Mouse (Mus musculus): ENCODE data around the gene Anapc5. TPM values are rescaled to one million over a fixed set of nuclear protein-coding genes. Genes with fewer than 3 reads are reported as not detected.

The Anapc5 gene
- 247 and 256 TPM in 2 replicates for polyA plus RNA-seq (2012)

DNA sequence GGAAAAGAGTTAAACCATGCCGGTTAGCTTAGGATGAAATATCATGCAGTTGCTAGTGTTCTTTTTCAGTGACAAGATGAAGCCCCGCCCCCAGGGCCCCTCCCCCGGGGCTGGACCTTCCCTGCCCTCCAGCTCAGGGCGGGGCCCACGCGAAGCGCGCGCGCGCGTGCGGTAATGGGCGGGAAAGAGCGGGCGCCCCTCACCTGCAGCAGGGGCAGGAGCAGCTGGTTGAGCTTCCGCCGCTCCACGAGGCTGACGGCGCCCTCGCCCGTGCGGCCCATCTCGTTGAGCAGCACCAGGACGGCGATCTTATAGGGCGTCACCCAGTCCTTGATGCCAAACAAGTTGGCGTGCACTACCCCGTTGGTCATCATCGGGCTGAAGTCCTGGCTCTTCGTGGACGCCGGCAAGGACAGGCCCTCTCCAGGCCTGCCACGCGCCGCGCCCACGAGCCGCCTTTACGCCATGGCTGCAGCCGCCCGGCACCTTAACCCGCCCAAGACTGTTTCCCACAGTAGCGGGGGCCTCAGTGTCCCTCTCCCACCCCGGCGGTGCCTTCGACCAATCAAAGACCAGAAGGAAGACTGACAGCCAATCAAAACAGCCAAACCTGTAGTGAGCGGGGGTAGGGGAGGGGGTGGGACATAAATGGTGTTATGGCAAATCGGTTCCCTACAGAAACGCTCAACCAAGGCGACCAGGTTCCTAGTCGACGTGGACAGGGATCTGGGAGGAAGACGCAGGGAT lies at the start of gene Anapc5:
TSS of gene Anapc5 (minus strand) at position 563 of the 747 bp plus-strand sequence.

GRCm38 (mm10) chr5:122849521-122850318 lies 28.6 kb upstream of the Anapc5 start, which contains the start of gene Rnf34:
Rnf34 (plus strand) TSS chr5:122850048.

DNA sequence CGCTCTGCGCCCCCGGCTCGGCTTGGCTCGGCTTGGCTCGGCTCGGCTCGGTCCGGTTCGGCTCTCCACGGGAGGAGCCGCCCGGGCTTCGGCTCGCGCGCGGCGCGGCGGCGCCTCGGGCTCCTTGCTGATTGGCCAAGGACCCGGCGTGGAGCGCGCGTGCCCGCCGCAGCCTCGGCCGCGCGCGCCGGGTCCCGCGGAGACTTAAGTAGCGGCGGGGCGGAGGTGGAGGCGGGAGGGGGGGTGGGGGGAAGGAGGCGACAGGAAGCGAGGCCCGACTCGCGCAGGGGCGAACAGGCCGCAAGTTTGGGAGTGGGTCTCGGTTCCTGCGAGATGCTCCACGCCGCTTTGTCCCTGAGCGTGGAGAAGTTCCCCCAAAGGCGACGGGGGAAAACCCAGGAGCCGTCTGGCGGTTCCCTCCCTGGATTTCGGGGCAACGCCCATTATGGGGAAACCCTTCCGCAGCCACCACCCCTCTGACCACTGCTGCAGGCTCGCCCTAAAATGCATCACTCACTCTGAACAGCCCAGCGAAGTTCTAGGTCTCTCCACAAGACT lies 41.8 kb downstream of the Anapc5 start, which contains the start of gene Camkk2:
TSS of gene Camkk2 (minus strand) at position 133 of the 558 bp plus-strand sequence.

Other genes starting within 250 kb of the Anapc5 start
- gene Ift81, start 206.8 kb downstream of the Anapc5 start, polyA plus RNA-seq (2012) = 0.84 and 1.2 TPM in 2 replicates
- gene P2rx7, start 177.4 kb downstream of the Anapc5 start, polyA plus RNA-seq (2012) = 0.94 and 4.6 TPM in 2 replicates
- gene P2rx4, start 113.8 kb downstream of the Anapc5 start, polyA plus RNA-seq (2012) = 6.0 and 7.7 TPM in 2 replicates
- gene Camkk2, start 41.9 kb downstream of the Anapc5 start, polyA plus RNA-seq (2012) = 41.9 and 52.5 TPM in 2 replicates
- 4.2 and 4.9 TPM in 2 replicates for gene Rnf34, start 28.7 kb upstream of the Anapc5 start, polyA plus RNA-seq (2012)
- gene Kdm2b, start 168.5 kb upstream of the Anapc5 start, polyA plus RNA-seq (2012) = 87.1 and 96.1 TPM in 2 replicates
- gene Orai1, start 193.7 kb upstream of the Anapc5 start, polyA plus RNA-seq (2012) = 61.2 and 89.1 TPM in 2 replicates
- gene Morn3, start 225.7 kb upstream of the Anapc5 start, polyA plus RNA-seq (2012) = not detected in 2 replicates
- gene Tmem120b, start 247.1 kb upstream of the Anapc5 start, polyA plus RNA-seq (2012) = 4.2 and 7.6 TPM in 2 replicates